Mouse (Mus musculus): ENCODE measurements at regions not wholly inside any gene's neighbourhood (a gene's known extent, or its start where the extent isn't known, plus 50 kb on each side); places are given as distances from the start of the nearest gene placed in this dataset.

- no peak for TF ChIP-seq MYOG (IDR thresholded peaks at IDR 0.05; ENCODE audit: control insufficient read depth in 1 of 3, insufficient read depth in 1 of 3, insufficient read length in 2 of 3, low read depth in 2 of 3)
- TF ChIP-seq MYOD1 (IDR thresholded peaks at IDR 0.05; ENCODE audit: control insufficient read depth in 1 of 3, insufficient read length in 2 of 3, low read depth in 2 of 3) = no peak
- TF ChIP-seq E2F4 (IDR thresholded peaks at IDR 0.05; ENCODE audit: insufficient read depth) = no peak
- TF ChIP-seq MAX (IDR thresholded peaks at IDR 0.05; ENCODE audit: low read depth) = no peak
- TF ChIP-seq POLR2A (IDR thresholded peaks at IDR 0.05; ENCODE audit: insufficient read length, low read depth) = no peak
- no peak for TF ChIP-seq POLR2AphosphoS2 (IDR thresholded peaks at IDR 0.05; ENCODE audit: insufficient read length, low read depth)
- no peak for TF ChIP-seq USF1 (IDR thresholded peaks at IDR 0.05; ENCODE audit: low read depth)
- no peak for TF ChIP-seq CEBPB (IDR thresholded peaks at IDR 0.05; ENCODE audit: insufficient read depth, poor library complexity, severe bottlenecking)
- TF ChIP-seq TCF3 (IDR thresholded peaks at IDR 0.05; ENCODE audit: insufficient read length, low read depth) = no peak
- no peak for TF ChIP-seq TCF12 (IDR thresholded peaks at IDR 0.05; ENCODE audit: insufficient read depth, poor library complexity, severe bottlenecking)
- no peak for TF ChIP-seq SRF (IDR thresholded peaks at IDR 0.05; ENCODE audit: control insufficient read depth, insufficient read length, low read depth)
Observed at GRCm38 (mm10) chr3:21971731-21972130, 104.7 kb upstream of the Tbl1xr1 start.
